Mouse (Mus musculus): Measurements from ENCODE around the gene Stra6l.

- no peak for TF ChIP-seq CTCF (IDR thresholded peaks at IDR 0.05; ENCODE audit: control insufficient read depth, insufficient read depth, insufficient read length)
- TF ChIP-seq USF1 (IDR thresholded peaks at IDR 0.05; ENCODE audit: low read depth): no peak
- no peak for TF ChIP-seq CEBPB (IDR thresholded peaks at IDR 0.05; ENCODE audit: low read depth)
- TF ChIP-seq MAX (IDR thresholded peaks at IDR 0.05): no peak
- no peak for TF ChIP-seq MYOD1 (IDR thresholded peaks at IDR 0.05; ENCODE audit: control insufficient read depth, insufficient read length, low read depth)
Observed at GRCm38 (mm10) chr4:45799956-45800537, 48.4 kb upstream of the Stra6l start.

Measured in C2C12 (cell line).